Mouse (Mus musculus) left cerebral cortex, postnatal 14 days (tissue): ENCODE measurements at regions not wholly inside any gene's neighbourhood (a gene's known extent, or its start where the extent isn't known, plus 50 kb on each side); places are given as distances from the start of the nearest gene placed in this dataset.
"Not testable (repeated sequence)": the region's sequence is repeated elsewhere in the genome, so short reads cannot be mapped to it uniquely, and the experiment has no call there.

ENCODE experiments used
- DNase-seq, 2 experiments: peaks; one replicate each; pipeline ENCODE4 v3.0.0; 2021 to 2022; ENCODE audit warnings: low spot score in 2 of 2, mixed read lengths in 1 of 2
- intact Hi-C: fragments of 180-260 bp; cut with DNase I; formaldehyde crosslinking; loops from one replicate; pipeline ENCODE4 v1.15.1; 2025

GRCm38 (mm10) chr2:149283274-149283673 lies 121.6 kb upstream of the Cst10 start:
- intact Hi-C loops: no loop called here
- no peak for DNase-seq

DNA sequence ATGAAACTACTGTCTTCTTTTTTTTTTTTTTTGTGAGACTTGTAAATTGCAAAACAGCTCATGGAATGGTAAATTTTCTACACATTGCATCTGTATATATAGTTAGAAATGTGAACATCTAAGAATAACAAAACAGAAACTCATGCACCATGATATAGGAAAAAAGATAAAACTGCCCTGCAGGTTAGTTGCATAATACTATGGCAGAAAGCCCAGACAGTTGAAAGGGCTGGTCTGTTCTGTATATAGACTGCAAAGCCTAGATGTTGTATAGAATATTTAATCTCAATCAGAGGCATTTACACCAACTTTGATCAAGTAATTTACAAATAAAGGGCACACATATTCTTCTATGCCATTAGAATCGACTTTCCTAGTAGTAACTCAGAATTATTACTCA lies 120.7 kb upstream of the Cst10 start:
- DNase-seq: no peak
- intact Hi-C loops: no loop called here

GRCm38 (mm10) chr2:149296936-149297335 lies 107.9 kb upstream of the Cst10 start:
- not testable (repeated sequence) for DNase-seq

GRCm38 (mm10) chr2:149305553-149305952 lies 99.3 kb upstream of the Cst10 start:
- DNase-seq: no peak
- intact Hi-C loops: no loop called here

More at GRCm38 (mm10) chr2:149296936-149297335, 107.9 kb upstream of the Cst10 start:
- intact Hi-C loops: not testable (repeated sequence)

- intact Hi-C loops: loop anchor here (2.0 kb wide), 1 partner anchor 748 kb away; no protein-coding TSS in a partner anchor
- peak; percentile 21 to 64 for DNase-seq
These were observed 54.5 kb upstream of the Cst10 start for GRCm38 (mm10) chr2:149350239-149350811.
